Mouse (Mus musculus): ENCODE results near the gene Uqcr10. TPM values are rescaled to one million over a fixed set of nuclear protein-coding genes. Genes with fewer than 3 reads are reported as not detected.

The Uqcr10 gene
- polyA plus RNA-seq, 1 experiment, result 1,259 TPM

GRCm38 (mm10) chr11:4685071-4685470, 19.1 kb downstream of the Uqcr10 start:
- H3K27ac ChIP-seq (ENCODE audit: insufficient read depth, low read depth, low read length), result no peak overlapping the region
- TF ChIP-seq CTCF (IDR thresholded peaks at IDR 0.05; ENCODE audit: insufficient read depth, low read depth, low read length) (no peak), POLR2A (IDR thresholded peaks at IDR 0.05; ENCODE audit: insufficient read depth, low read depth, low read length) (no peak)
- no peaks in the 10 kb centered on the region for H3K4me1 ChIP-seq (ENCODE audit: control insufficient read depth, insufficient read depth, low read length)
- H3K4me3 ChIP-seq (ENCODE audit: insufficient read depth, low read depth, low read length), result no peak overlapping the region
- 72% methylated on average over 4 of the region's 4 CpGs for WGBS

DNA sequence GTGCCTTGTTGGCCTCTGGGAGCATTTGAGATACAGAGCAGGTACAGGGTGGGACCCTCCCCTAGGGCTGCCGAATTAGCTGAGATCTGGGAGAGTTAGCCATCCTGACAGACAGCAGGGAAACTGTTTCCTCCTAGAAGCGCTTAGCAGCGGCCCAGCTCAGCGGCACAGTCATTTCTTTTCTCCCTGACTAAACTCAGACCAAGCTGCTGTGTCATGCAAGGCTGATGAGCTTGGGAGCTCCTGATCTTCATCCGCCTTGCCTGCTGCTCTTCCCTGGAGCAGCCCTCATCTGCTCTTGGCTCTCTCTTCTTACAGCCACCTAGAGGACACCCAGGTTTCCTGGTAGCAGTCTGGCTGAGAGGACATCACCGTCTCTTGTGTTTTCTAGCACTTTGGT, 20.0 kb downstream of the Uqcr10 start:
- WGBS, result 70% methylated on average over 6 of the region's 6 CpGs
- Histone ChIP-seq H3K27ac (ENCODE audit: insufficient read depth, low read depth, low read length) (no peak overlapping the region), H3K4me3 (ENCODE audit: insufficient read depth, low read depth, low read length) (no peak overlapping the region), H3K4me1 (ENCODE audit: control insufficient read depth, insufficient read depth, low read length) (peaks cover 3% of the 10 kb centered on the region)
- TF ChIP-seq CTCF (IDR thresholded peaks at IDR 0.05; ENCODE audit: insufficient read depth, low read depth, low read length), result no peak
- no peak for TF ChIP-seq POLR2A (IDR thresholded peaks at IDR 0.05; ENCODE audit: insufficient read depth, low read depth, low read length)

GRCm38 (mm10) chr11:4683516-4683915, 20.6 kb downstream of the Uqcr10 start:
- Histone ChIP-seq H3K4me3 (ENCODE audit: insufficient read depth, low read depth, low read length) (no peak overlapping the region), H3K4me1 (ENCODE audit: control insufficient read depth, insufficient read depth, low read length) (peaks cover 10% of the 10 kb centered on the region), H3K27ac (ENCODE audit: insufficient read depth, low read depth, low read length) (no peak overlapping the region)
- no peak for TF ChIP-seq POLR2A (IDR thresholded peaks at IDR 0.05; ENCODE audit: insufficient read depth, low read depth, low read length)
- TF ChIP-seq CTCF (IDR thresholded peaks at IDR 0.05; ENCODE audit: insufficient read depth, low read depth, low read length), result no peak
- WGBS, result 94% methylated on average over 6 of the region's 6 CpGs

DNA sequence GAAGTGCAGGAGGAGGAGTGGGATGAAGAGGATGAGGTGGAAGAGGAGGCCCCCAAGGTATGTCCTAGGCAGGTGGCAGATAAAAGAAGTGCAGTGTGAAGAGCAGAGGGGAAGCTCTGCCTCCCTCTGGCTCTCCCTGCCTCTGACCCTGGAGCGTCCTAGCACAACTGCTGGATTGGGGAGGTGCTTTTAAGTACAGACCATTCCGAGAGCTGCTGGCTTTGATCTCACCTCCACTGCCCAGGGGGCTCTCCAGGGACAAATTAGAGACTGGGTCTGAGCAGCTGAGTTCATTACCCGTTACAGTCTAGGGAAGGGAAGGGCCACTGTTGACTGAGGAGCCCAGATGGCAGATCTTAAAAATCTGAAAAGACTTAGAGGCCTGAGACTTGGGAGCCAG, 24.0 kb downstream of the Uqcr10 start:
- Histone ChIP-seq H3K4me3 (ENCODE audit: insufficient read depth, low read depth, low read length) (no peak overlapping the region), H3K4me1 (ENCODE audit: control insufficient read depth, insufficient read depth, low read length) (peaks cover 10% of the 10 kb centered on the region), H3K27ac (ENCODE audit: insufficient read depth, low read depth, low read length) (no peak overlapping the region)
- WGBS, result 80% methylated on average over 3 of the region's 3 CpGs
- no peak for TF ChIP-seq CTCF (IDR thresholded peaks at IDR 0.05; ENCODE audit: insufficient read depth, low read depth, low read length)
- no peak for TF ChIP-seq POLR2A (IDR thresholded peaks at IDR 0.05; ENCODE audit: insufficient read depth, low read depth, low read length)

DNA sequence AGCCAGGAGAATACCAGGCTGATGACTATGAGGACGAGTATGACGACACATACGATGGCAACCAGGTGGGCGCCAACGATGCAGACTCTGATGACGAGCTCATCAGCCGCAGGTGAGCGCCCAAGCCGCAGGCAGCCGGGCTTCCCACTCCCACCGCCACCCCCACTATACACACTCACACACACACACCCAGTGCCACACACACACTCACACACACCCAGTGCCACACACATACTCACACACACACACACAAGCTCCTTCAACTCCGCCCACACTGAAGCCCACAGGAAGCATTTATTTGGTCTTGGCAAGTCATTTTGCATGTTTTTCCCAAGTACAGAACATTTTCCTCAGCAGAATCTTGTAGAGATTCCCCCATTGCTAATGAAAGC, 24.7 kb downstream of the Uqcr10 start:
- no peak for TF ChIP-seq CTCF (IDR thresholded peaks at IDR 0.05; ENCODE audit: insufficient read depth, low read depth, low read length)
- no peak for TF ChIP-seq POLR2A (IDR thresholded peaks at IDR 0.05; ENCODE audit: insufficient read depth, low read depth, low read length)
- WGBS, result 87% methylated on average over 12 of the region's 12 CpGs
- Histone ChIP-seq H3K4me3 (ENCODE audit: insufficient read depth, low read depth, low read length) (no peak overlapping the region), H3K4me1 (ENCODE audit: control insufficient read depth, insufficient read depth, low read length) (peaks cover 10% of the 10 kb centered on the region), H3K27ac (ENCODE audit: insufficient read depth, low read depth, low read length) (no peak overlapping the region)

- WGBS, result 68% methylated on average over 13 of the region's 13 CpGs
These were observed 25.3 kb downstream of the Uqcr10 start for GRCm38 (mm10) chr11:4678700-4679440.

GRCm38 (mm10) chr11:4677250-4677872, 26.8 kb downstream of the Uqcr10 start:
- H3K27ac ChIP-seq (ENCODE audit: insufficient read depth, low read depth, low read length), result no peak overlapping the region
- no peak overlapping the region for H3K4me3 ChIP-seq (ENCODE audit: insufficient read depth, low read depth, low read length)
- TF ChIP-seq CTCF (IDR thresholded peaks at IDR 0.05; ENCODE audit: insufficient read depth, low read depth, low read length), result no peak
- TF ChIP-seq POLR2A (IDR thresholded peaks at IDR 0.05; ENCODE audit: insufficient read depth, low read depth, low read length), result no peak
- WGBS, result 91% methylated on average over 7 of the region's 7 CpGs
- H3K4me1 ChIP-seq (ENCODE audit: control insufficient read depth, insufficient read depth, low read length), result peaks cover 10% of the 10 kb centered on the region

More at GRCm38 (mm10) chr11:4678700-4679440, 25.3 kb downstream of the Uqcr10 start:
- H3K4me1 ChIP-seq (ENCODE audit: control insufficient read depth, insufficient read depth, low read length), result peaks cover 10% of the 10 kb centered on the region
- no peak overlapping the region for H3K4me3 ChIP-seq (ENCODE audit: insufficient read depth, low read depth, low read length)
- H3K27ac ChIP-seq (ENCODE audit: insufficient read depth, low read depth, low read length), result no peak overlapping the region
- TF ChIP-seq POLR2A (IDR thresholded peaks at IDR 0.05; ENCODE audit: insufficient read depth, low read depth, low read length) (no peak), CTCF (IDR thresholded peaks at IDR 0.05; ENCODE audit: insufficient read depth, low read depth, low read length) (no peak)

- TF ChIP-seq CTCF (IDR thresholded peaks at IDR 0.05; ENCODE audit: insufficient read depth, low read depth, low read length), result no peak
- no peak for TF ChIP-seq POLR2A (IDR thresholded peaks at IDR 0.05; ENCODE audit: insufficient read depth, low read depth, low read length)
- 93% methylated on average over 6 of the region's 6 CpGs for WGBS
These were observed 28.4 kb downstream of the Uqcr10 start for GRCm38 (mm10) chr11:4675693-4676092.

DNA sequence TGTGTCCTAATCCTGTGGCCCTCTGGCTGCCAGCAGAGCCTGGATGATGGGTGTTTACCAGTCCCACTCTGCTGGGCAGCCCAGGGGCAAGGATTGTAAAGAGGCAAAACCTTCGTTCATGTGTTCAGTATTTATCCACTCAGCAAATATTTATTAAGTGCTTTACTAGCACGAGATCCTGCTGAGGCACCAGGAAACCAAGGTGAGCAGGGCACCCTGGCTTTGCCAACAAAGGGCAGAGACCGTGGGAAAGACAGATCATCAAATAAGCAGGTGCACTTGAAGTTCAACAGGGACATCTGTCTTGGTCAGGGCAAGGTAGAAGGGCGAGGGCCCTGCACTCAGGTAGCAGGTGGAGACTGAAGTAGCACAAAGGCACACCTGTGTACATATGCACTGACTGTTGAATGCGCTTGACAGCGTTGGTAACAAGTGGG, 29.0 kb downstream of the Uqcr10 start:
- Histone ChIP-seq H3K4me3 (ENCODE audit: insufficient read depth, low read depth, low read length) (no peak overlapping the region), H3K27ac (ENCODE audit: insufficient read depth, low read depth, low read length) (no peak overlapping the region), H3K4me1 (ENCODE audit: control insufficient read depth, insufficient read depth, low read length) (peaks cover 10% of the 10 kb centered on the region)
- WGBS, result 88% methylated on average over 6 of the region's 6 CpGs
- TF ChIP-seq CTCF (IDR thresholded peaks at IDR 0.05; ENCODE audit: insufficient read depth, low read depth, low read length) (no peak), POLR2A (IDR thresholded peaks at IDR 0.05; ENCODE audit: insufficient read depth, low read depth, low read length) (no peak)

More at GRCm38 (mm10) chr11:4675693-4676092, 28.4 kb downstream of the Uqcr10 start:
- Histone ChIP-seq H3K4me3 (ENCODE audit: insufficient read depth, low read depth, low read length) (no peak overlapping the region), H3K27ac (ENCODE audit: insufficient read depth, low read depth, low read length) (no peak overlapping the region), H3K4me1 (ENCODE audit: control insufficient read depth, insufficient read depth, low read length) (peaks cover 10% of the 10 kb centered on the region)

All from olfactory bulb, adult 2 months (tissue).